Mouse (Mus musculus): ENCODE results near the gene Ppp1r13b. TPM values are rescaled to one million over a fixed set of nuclear protein-coding genes. Genes with fewer than 3 reads are reported as not detected.

Ppp1r13b gene
- polyA plus RNA-seq, 1 experiment, result 12.6 TPM

DNA sequence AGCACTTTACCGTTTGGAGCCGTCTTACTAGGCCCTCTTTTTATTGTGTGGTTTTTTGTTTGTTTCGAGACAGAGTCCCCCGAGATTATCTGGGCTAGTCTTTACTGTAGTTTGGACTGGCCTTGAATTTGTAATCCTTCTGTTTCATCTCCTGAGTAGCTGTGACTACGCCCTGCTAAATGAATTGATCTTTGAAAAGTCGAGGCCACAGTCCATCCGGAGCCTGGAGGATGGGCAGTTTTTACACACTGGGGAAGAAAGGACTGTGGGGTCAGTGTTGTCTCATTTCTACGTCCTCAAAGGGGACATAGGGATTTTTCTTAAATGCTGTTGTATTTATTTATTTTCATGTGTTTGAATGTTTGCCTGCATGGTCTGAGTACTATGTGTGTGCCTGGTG lies 89.9 kb downstream of the Ppp1r13b start:
- H3K4me1 ChIP-seq (ENCODE audit: control insufficient read depth, insufficient read depth, low read length), result peaks cover 28% of the 10 kb centered on the region
- no peak overlapping the region for H3K27ac ChIP-seq (ENCODE audit: insufficient read depth, low read depth, low read length)
- H3K4me3 ChIP-seq (ENCODE audit: insufficient read depth, low read length), result no peak overlapping the region
- no peak for TF ChIP-seq POLR2A (IDR thresholded peaks at IDR 0.05; ENCODE audit: borderline replicate concordance, low read depth, low read length)
- TF ChIP-seq CTCF (IDR thresholded peaks at IDR 0.05; ENCODE audit: low read depth, low read length), result no peak

- no peak overlapping the region for H3K4me3 ChIP-seq (ENCODE audit: insufficient read depth, low read length)
- TF ChIP-seq CTCF (IDR thresholded peaks at IDR 0.05; ENCODE audit: low read depth, low read length), result no peak
- TF ChIP-seq POLR2A (IDR thresholded peaks at IDR 0.05; ENCODE audit: borderline replicate concordance, low read depth, low read length), result no peak
- no peak overlapping the region for H3K27ac ChIP-seq (ENCODE audit: insufficient read depth, low read depth, low read length)
- H3K4me1 ChIP-seq (ENCODE audit: control insufficient read depth, insufficient read depth, low read length), result peaks cover 32% of the 10 kb centered on the region
Observed at GRCm38 (mm10) chr12:111816967-111817366, 90.9 kb downstream of the Ppp1r13b start.

DNA sequence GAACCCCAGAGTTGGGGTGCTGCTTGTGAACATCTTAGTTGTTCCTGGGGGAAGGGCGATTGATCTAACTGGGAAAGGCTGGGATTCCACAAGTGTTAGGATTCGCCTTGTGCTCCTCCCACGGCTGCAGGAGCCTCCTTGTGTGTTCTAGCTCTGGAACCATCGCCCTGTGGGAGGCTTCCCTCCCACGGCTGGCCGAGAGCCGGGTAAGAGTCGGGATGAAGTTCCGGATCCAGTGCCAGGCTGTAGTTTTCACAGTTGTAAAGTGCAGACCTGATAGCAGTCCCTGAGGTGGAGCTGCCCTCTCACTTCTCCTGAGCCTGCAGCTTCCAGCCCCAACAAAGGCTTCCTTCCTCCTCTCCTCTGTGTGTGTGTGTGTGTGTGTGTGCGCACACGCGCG lies 91.4 kb downstream of the Ppp1r13b start:
- TF ChIP-seq POLR2A (IDR thresholded peaks at IDR 0.05; ENCODE audit: borderline replicate concordance, low read depth, low read length), result no peak
- TF ChIP-seq CTCF (IDR thresholded peaks at IDR 0.05; ENCODE audit: low read depth, low read length), result no peak
- no peak overlapping the region for H3K4me3 ChIP-seq (ENCODE audit: insufficient read depth, low read length)
- no peak overlapping the region for H3K27ac ChIP-seq (ENCODE audit: insufficient read depth, low read depth, low read length)
- H3K4me1 ChIP-seq (ENCODE audit: control insufficient read depth, insufficient read depth, low read length), result peaks cover 32% of the 10 kb centered on the region

DNA sequence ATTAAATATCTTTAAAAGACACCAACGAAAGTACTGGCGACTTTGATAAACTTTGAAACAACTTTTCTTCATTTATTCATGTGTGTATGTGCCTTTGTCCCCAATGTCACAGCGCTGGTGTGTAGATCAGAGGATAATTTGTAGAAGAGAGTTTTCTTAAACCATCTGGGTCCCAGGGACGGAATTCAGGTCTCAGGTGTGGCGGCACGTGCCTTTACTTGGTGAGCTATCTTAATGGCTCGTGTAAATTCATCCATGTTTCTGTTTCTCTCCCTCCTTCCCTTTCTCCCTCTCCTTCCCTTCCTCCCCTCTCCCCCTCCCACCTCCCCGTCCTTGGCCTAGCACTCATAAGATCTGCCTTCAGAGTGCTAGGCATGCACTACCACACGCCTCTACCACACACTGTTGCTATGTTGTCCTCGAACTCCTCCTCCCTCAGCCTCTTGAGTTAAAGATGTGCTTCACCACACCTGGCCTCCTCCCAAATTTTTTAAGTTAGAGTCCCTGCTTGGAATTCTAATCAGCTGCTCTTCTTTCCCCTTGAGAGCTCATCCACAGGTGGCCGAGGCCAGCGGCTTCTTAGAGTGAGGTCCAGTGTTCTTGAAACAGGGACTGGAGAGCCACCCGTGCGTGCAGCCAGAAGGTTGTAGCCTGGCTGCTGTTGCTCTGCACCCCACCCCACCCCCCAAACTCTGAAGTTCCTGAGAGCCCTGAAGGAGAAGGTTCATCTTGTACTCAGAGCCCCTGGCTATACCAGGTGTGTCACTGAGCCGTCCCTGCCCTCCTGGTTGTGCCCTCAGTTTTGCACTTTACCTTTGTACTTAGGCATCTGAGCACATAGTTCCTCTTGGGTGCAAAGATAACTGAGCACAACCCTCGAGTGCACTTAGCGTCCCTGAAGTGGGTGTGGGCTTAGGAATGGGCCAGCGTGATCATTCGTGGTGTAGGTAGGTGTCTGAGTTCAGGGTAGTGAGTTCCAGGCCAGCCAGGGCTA lies 92.8 kb downstream of the Ppp1r13b start:
- TF ChIP-seq POLR2A (IDR thresholded peaks at IDR 0.05; ENCODE audit: borderline replicate concordance, low read depth, low read length) (no peak), CTCF (IDR thresholded peaks at IDR 0.05; ENCODE audit: low read depth, low read length) (no peak)
- peaks cover 26% of the 10 kb centered on the region for H3K4me1 ChIP-seq (ENCODE audit: control insufficient read depth, insufficient read depth, low read length)
- H3K4me3 ChIP-seq (ENCODE audit: insufficient read depth, low read length), result peak overlapping the region; percentile 94
- no peak overlapping the region for H3K27ac ChIP-seq (ENCODE audit: insufficient read depth, low read depth, low read length)

DNA sequence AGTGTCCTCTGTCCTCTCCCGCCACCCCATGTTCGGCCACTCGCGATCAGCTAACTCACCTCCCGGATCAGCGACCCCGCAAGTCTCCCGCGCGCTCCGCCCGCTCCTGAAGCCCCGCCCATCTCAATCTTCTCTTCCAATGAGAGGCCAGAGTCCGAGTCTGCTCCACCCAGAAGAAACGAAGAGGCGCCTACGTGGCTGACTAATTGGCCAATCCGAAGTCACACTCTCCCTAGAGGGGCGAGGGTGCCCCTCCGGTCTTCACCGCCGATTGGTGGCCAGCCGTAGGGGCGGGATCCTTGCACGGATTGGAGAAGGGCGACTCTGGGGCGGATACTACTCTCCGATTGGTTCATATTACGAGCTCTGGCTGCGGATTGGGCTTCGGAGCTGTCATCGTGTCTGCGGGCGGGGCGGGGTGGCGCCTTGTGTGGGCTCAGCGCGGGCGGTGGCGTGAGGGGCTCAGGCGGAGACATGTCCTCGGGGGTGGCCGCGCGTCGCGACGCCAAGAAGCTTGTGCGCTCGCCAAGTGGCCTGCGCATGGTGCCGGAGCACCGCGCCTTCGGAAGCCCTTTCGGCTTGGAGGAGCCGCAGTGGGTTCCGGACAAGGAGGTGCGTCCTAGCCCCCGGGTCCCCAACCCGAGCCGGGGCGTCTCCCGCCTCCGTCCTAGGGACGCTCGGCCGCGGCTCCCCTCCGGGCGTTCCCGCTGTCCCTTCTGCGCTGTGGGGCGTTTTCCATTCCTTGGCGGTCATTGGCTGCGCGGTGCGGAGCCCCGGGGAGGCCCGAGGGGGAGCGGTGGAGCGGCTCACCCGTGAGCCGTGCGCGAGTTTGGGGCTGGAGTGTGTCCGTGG lies 93.9 kb downstream of the Ppp1r13b start, which contains the start of the genes Xrcc3 and Zfyve21:
TSS of gene Xrcc3 (minus strand) at position 108 of the 852 bp plus-strand sequence.
TSS of gene Zfyve21 (plus strand) at position 405 of the 852 bp plus-strand sequence.
- Histone ChIP-seq H3K27ac (ENCODE audit: insufficient read depth, low read depth, low read length) (peak within 1 kb of the TSS; percentile 44), H3K4me1 (ENCODE audit: control insufficient read depth, insufficient read depth, low read length) (peaks cover 29% of the 10 kb centered on the region), H3K4me3 (ENCODE audit: insufficient read depth, low read length) (peak within 1 kb of the TSS; percentile 94)
- no peak for TF ChIP-seq CTCF (IDR thresholded peaks at IDR 0.05; ENCODE audit: low read depth, low read length)
- TF ChIP-seq POLR2A (IDR thresholded peaks at IDR 0.05; ENCODE audit: borderline replicate concordance, low read depth, low read length), result 0 out of 2 replicates have a peak, but pooled peaks have one; percentile 11

- TF ChIP-seq CTCF (IDR thresholded peaks at IDR 0.05; ENCODE audit: low read depth, low read length) (no peak), POLR2A (IDR thresholded peaks at IDR 0.05; ENCODE audit: borderline replicate concordance, low read depth, low read length) (no peak)
- H3K27ac ChIP-seq (ENCODE audit: insufficient read depth, low read depth, low read length), result no peak overlapping the region
- peak overlapping the region; percentile 73 for H3K4me3 ChIP-seq (ENCODE audit: insufficient read depth, low read length)
- H3K4me1 ChIP-seq (ENCODE audit: control insufficient read depth, insufficient read depth, low read length), result peaks cover 29% of the 10 kb centered on the region
Observed at GRCm38 (mm10) chr12:111813111-111813765, 94.7 kb downstream of the Ppp1r13b start.

DNA sequence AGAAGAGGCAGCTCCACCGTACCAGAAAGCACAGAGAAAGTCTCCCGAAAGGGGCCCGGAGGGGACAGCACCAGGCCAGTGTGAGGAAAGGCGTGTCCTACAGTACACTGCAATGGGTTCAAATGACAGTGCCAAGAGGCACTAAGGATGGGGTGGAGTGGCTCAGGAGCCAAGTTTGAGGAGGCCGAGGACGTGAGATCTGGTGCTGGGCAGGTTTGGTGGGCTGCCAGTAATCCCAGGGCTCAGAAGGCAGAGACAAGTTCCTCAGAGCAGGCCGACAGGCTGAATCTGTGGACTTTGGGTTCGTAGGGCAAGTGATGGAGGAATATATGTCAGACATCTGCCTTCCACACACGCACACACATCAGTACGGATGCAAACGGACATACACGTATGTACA lies 95.3 kb downstream of the Ppp1r13b start:
- H3K27ac ChIP-seq (ENCODE audit: insufficient read depth, low read depth, low read length), result no peak overlapping the region
- TF ChIP-seq CTCF (IDR thresholded peaks at IDR 0.05; ENCODE audit: low read depth, low read length) (no peak), POLR2A (IDR thresholded peaks at IDR 0.05; ENCODE audit: borderline replicate concordance, low read depth, low read length) (no peak)
- H3K4me1 ChIP-seq (ENCODE audit: control insufficient read depth, insufficient read depth, low read length), result peaks cover 29% of the 10 kb centered on the region
- H3K4me3 ChIP-seq (ENCODE audit: insufficient read depth, low read length), result peak overlapping the region; percentile 73

DNA sequence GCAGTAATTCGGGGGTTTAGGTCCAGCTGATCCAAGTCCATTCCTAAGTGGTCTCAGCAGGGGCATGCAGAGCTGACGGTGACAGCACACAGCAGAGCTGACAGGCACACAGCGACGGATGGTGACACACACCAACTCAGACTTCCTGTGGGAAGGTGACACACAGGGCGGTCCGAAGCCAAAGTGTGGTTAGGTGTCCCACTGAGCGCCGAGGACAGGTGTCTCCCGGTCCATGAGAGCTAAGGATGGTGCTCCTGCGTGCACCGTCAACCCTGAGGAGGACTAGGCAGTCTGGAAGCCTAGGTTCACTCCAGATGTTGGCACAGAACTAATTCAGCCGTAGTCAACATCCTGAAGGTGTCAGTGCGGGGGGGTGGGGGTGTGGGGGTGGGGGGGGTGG lies 95.8 kb downstream of the Ppp1r13b start:
- no peak overlapping the region for H3K27ac ChIP-seq (ENCODE audit: insufficient read depth, low read depth, low read length)
- TF ChIP-seq CTCF (IDR thresholded peaks at IDR 0.05; ENCODE audit: low read depth, low read length), result no peak
- no peak for TF ChIP-seq POLR2A (IDR thresholded peaks at IDR 0.05; ENCODE audit: borderline replicate concordance, low read depth, low read length)
- no peak overlapping the region for H3K4me3 ChIP-seq (ENCODE audit: insufficient read depth, low read length)
- peaks cover 29% of the 10 kb centered on the region for H3K4me1 ChIP-seq (ENCODE audit: control insufficient read depth, insufficient read depth, low read length)

GRCm38 (mm10) chr12:111809762-111810161 lies 98.1 kb downstream of the Ppp1r13b start:
- no peak for TF ChIP-seq POLR2A (IDR thresholded peaks at IDR 0.05; ENCODE audit: borderline replicate concordance, low read depth, low read length)
- TF ChIP-seq CTCF (IDR thresholded peaks at IDR 0.05; ENCODE audit: low read depth, low read length), result no peak
- H3K27ac ChIP-seq (ENCODE audit: insufficient read depth, low read depth, low read length), result peak overlapping the region; percentile 36; the same call in 1 of the 2 replicates
- no peak overlapping the region for H3K4me3 ChIP-seq (ENCODE audit: insufficient read depth, low read length)
- peaks cover 17% of the 10 kb centered on the region for H3K4me1 ChIP-seq (ENCODE audit: control insufficient read depth, insufficient read depth, low read length)
